Mouse (Mus musculus) forebrain, embryonic 10.5 days (tissue): Measurements from ENCODE around the gene Slc22a21. TPM values are rescaled to one million over a fixed set of nuclear protein-coding genes. Genes with fewer than 3 reads are reported as not detected.
A peak's percentile ranks its signal among the peaks of the same experiment; 100 is the strongest.
"Not testable (repeated sequence)": the region's sequence is repeated elsewhere in the genome, so short reads cannot be mapped to it uniquely, and the experiment has no call there.

Experiments
- DNase-seq: peaks from one replicate; pipeline ENCODE4 v3.0.0-alpha.2; 2017; ENCODE audit warnings: low spot score; ENCODE audit errors: extremely low spot score
- H3K27ac ChIP-seq: fragments of 300-500 bp; sonication (generic); 2 replicates; pipeline ENCODE4 v1.5.1; 2016; ENCODE audit warnings: mild to moderate bottlenecking
- H3K27me3 ChIP-seq: fragments of 300-500 bp; sonication (generic); 2 replicates; pipeline ENCODE4 v1.6.1; 2016; ENCODE audit warnings: mild to moderate bottlenecking; ENCODE audit not compliant: poor library complexity, severe bottlenecking
- H3K36me3 ChIP-seq: fragments of 300-500 bp; sonication (generic); replicated peaks from 2 replicates; pipeline ENCODE4 v1.6.1; 2016; ENCODE audit warnings: mild to moderate bottlenecking, moderate library complexity
- H3K4me1 ChIP-seq: fragments of 300-500 bp; sonication (generic); 2 replicates; pipeline ENCODE4 v1.6.1; 2016
- H3K4me3 ChIP-seq: fragments of 300-500 bp; sonication (generic); 2 replicates; pipeline ENCODE4 v1.5.1; 2016; ENCODE audit warnings: mild to moderate bottlenecking, moderate library complexity
- H3K9me3 ChIP-seq: fragments of 300-500 bp; sonication (generic); 2 replicates; pipeline ENCODE4 v1.6.1; 2016; ENCODE audit warnings: mild to moderate bottlenecking, moderate library complexity
- WGBS: fragments of 180-500 bp; shearing (Covaris S2); methylation state at CpG from one replicate; pipeline ENCODE4 v1.1.7; 2016; 5-methylcytosine and 5-hydroxymethylcytosine counted together
- polyA plus RNA-seq: library from polyadenylated mRNA; unstranded; fragments of >200 nt; fragmentation: Nextera tagmentation; extraction: Ambion mirVana; gene quantifications from 2 replicates; pipeline ENCODE4 v1.2.1, GENCODE M21; 2016

Gene Slc22a21
- polyA plus RNA-seq, 1 experiment from 2014 or later, result 3.0 TPM

- Histone ChIP-seq H3K27me3 (peaks cover 17% of the 10 kb centered on the region), H3K27ac (peak overlapping the region; percentile 81), H3K4me1 (peaks cover 15% of the 10 kb centered on the region), H3K4me3 (peak overlapping the region; percentile 72)
- DNase-seq, H3K9me3 ChIP-seq, H3K36me3 ChIP-seq: not testable (repeated sequence)
- WGBS, result 0% methylated on average over 23 of the region's 23 CpGs
Observed at GRCm38 (mm10) chr11:53979456-53979787, 710 bp downstream of the Slc22a21 start.

- H3K36me3 ChIP-seq, result no peaks in the 10 kb centered on the region
- no peaks in the 10 kb centered on the region for H3K9me3 ChIP-seq
- H3K27me3 ChIP-seq, result peaks cover 17% of the 10 kb centered on the region
- peaks cover 15% of the 10 kb centered on the region for H3K4me1 ChIP-seq
- DNase-seq, result no peak
- H3K4me3 ChIP-seq, result no peak overlapping the region
- WGBS, result 80% methylated on average over 3 of the region's 3 CpGs
- no peak overlapping the region for H3K27ac ChIP-seq
Observed at GRCm38 (mm10) chr11:53977672-53978071, 2.5 kb downstream of the Slc22a21 start.

- no peaks in the 10 kb centered on the region for H3K36me3 ChIP-seq
- H3K27ac ChIP-seq, result no peak overlapping the region
- no peaks in the 10 kb centered on the region for H3K9me3 ChIP-seq
- H3K4me1 ChIP-seq, result peaks cover 15% of the 10 kb centered on the region
- H3K4me3 ChIP-seq, result no peak overlapping the region
- peaks cover 17% of the 10 kb centered on the region for H3K27me3 ChIP-seq
- no peak for DNase-seq
Observed at GRCm38 (mm10) chr11:53975559-53975958, 4.6 kb downstream of the Slc22a21 start.

GRCm38 (mm10) chr11:53958984-53959383 lies 21.1 kb downstream of the Slc22a21 start:
- DNase-seq, result no peak
- Histone ChIP-seq H3K27ac (no peak overlapping the region), H3K36me3 (no peaks in the 10 kb centered on the region), H3K9me3 (no peaks in the 10 kb centered on the region), H3K4me3 (no peak overlapping the region), H3K4me1 (no peaks in the 10 kb centered on the region), H3K27me3 (no peaks in the 10 kb centered on the region)
- WGBS, result 51% methylated on average over 3 of the region's 3 CpGs

- not testable (repeated sequence) for H3K27me3 ChIP-seq, H3K36me3 ChIP-seq, H3K9me3 ChIP-seq, DNase-seq, H3K27ac ChIP-seq, H3K4me3 ChIP-seq, H3K4me1 ChIP-seq
- 40% methylated on average over 4 of the region's 4 CpGs for WGBS
Observed at GRCm38 (mm10) chr11:53958176-53958575, 22.0 kb downstream of the Slc22a21 start.

GRCm38 (mm10) chr11:53956636-53957035 lies 23.5 kb downstream of the Slc22a21 start:
- Histone ChIP-seq H3K4me3 (no peak overlapping the region), H3K4me1 (no peaks in the 10 kb centered on the region), H3K36me3 (no peaks in the 10 kb centered on the region), H3K27ac (no peak overlapping the region), H3K9me3 (no peaks in the 10 kb centered on the region), H3K27me3 (no peaks in the 10 kb centered on the region)
- DNase-seq, result no peak
- WGBS, result 77% methylated on average over 1 of the region's 1 CpGs

GRCm38 (mm10) chr11:53954653-53955052 lies 25.5 kb downstream of the Slc22a21 start:
- Histone ChIP-seq H3K27ac (no peak overlapping the region), H3K4me1 (no peaks in the 10 kb centered on the region), H3K27me3 (no peaks in the 10 kb centered on the region), H3K9me3 (no peaks in the 10 kb centered on the region), H3K36me3 (no peaks in the 10 kb centered on the region), H3K4me3 (no peak overlapping the region)
- no peak for DNase-seq
- 94% methylated on average over 3 of the region's 3 CpGs for WGBS

GRCm38 (mm10) chr11:53950133-53950532 lies 30.0 kb downstream of the Slc22a21 start:
- not testable (repeated sequence) for H3K4me1 ChIP-seq, H3K27ac ChIP-seq, H3K9me3 ChIP-seq, DNase-seq, H3K36me3 ChIP-seq, H3K27me3 ChIP-seq, H3K4me3 ChIP-seq
- WGBS, result no CpG with 5 or more reads among the region's 3 CpGs

GRCm38 (mm10) chr11:53931944-53932318 lies 48.2 kb downstream of the Slc22a21 start:
- WGBS, result 81% methylated on average over 4 of the region's 4 CpGs
- DNase-seq, result not testable (repeated sequence)

GRCm38 (mm10) chr11:53931091-53931943 lies 48.8 kb downstream of the Slc22a21 start:
- H3K36me3 ChIP-seq, result no peaks in the 10 kb centered on the region
- H3K4me1 ChIP-seq, result no peaks in the 10 kb centered on the region
- 40% methylated on average over 17 of the region's 17 CpGs for WGBS
- no peak overlapping the region for H3K27ac ChIP-seq
- no peaks in the 10 kb centered on the region for H3K27me3 ChIP-seq
- DNase-seq, result peak; percentile 55
- no peaks in the 10 kb centered on the region for H3K9me3 ChIP-seq
- H3K4me3 ChIP-seq, result no peak overlapping the region

More at GRCm38 (mm10) chr11:53931944-53932318, 48.2 kb downstream of the Slc22a21 start:
- H3K36me3 ChIP-seq, H3K27ac ChIP-seq, H3K27me3 ChIP-seq, H3K4me3 ChIP-seq, H3K4me1 ChIP-seq, H3K9me3 ChIP-seq: not testable (repeated sequence)

GRCm38 (mm10) chr11:53929741-53930140 lies 50.4 kb downstream of the Slc22a21 start:
- H3K4me1 ChIP-seq, result no peaks in the 10 kb centered on the region
- H3K4me3 ChIP-seq, result no peak overlapping the region
- no peaks in the 10 kb centered on the region for H3K27me3 ChIP-seq
- no peaks in the 10 kb centered on the region for H3K36me3 ChIP-seq
- no peak for DNase-seq
- 80% methylated on average over 3 of the region's 3 CpGs for WGBS
- no peak overlapping the region for H3K27ac ChIP-seq
- no peaks in the 10 kb centered on the region for H3K9me3 ChIP-seq

- Histone ChIP-seq H3K27ac (no peak overlapping the region), H3K27me3 (no peaks in the 10 kb centered on the region), H3K4me1 (no peaks in the 10 kb centered on the region), H3K9me3 (no peaks in the 10 kb centered on the region), H3K4me3 (no peak overlapping the region), H3K36me3 (no peaks in the 10 kb centered on the region)
- WGBS, result 83% methylated on average over 3 of the region's 3 CpGs
- DNase-seq, result no peak
Observed at GRCm38 (mm10) chr11:53928585-53928984, 51.5 kb downstream of the Slc22a21 start.

GRCm38 (mm10) chr11:53926303-53926702 lies 53.8 kb downstream of the Slc22a21 start:
- Histone ChIP-seq H3K36me3 (no peaks in the 10 kb centered on the region), H3K4me1 (no peaks in the 10 kb centered on the region), H3K27ac (no peak overlapping the region), H3K4me3 (no peak overlapping the region), H3K9me3 (no peaks in the 10 kb centered on the region), H3K27me3 (no peaks in the 10 kb centered on the region)
- WGBS, result 93% methylated on average over 5 of the region's 5 CpGs
- DNase-seq, result no peak

- Histone ChIP-seq H3K4me3 (no peak overlapping the region), H3K27me3 (no peaks in the 10 kb centered on the region), H3K4me1 (no peaks in the 10 kb centered on the region), H3K36me3 (no peaks in the 10 kb centered on the region), H3K9me3 (no peaks in the 10 kb centered on the region), H3K27ac (no peak overlapping the region)
- no peak for DNase-seq
- WGBS, result 95% methylated on average over 4 of the region's 4 CpGs
Observed at GRCm38 (mm10) chr11:53918851-53919250, 61.3 kb downstream of the Slc22a21 start.
